In genomic region chr12:92508796-92509489, GRCm38 (mm10) we compare ENCODE assay signal across 13 mouse cellular contexts.
DNase-seq lines count a peak whose midpoint lies in the region; ATAC-seq lines count a peak whose summit lies in the region.
"Had no signal": no experiment of that assay in that cellular context is flagged by ENCODE, and none has a peak within 500 bp of the region (broad histone marks: within the 10 kb centered on the region; RNA-seq: fewer than 3 reads in every experiment).

No protein-coding gene starts in this region.

- H3K27me3 ChIP-seq in heart, embryonic 12.5 days (replicated peaks) = no peaks in the 10 kb centered on the region
- H3K27me3 ChIP-seq: heart, embryonic 15.5 days; limb, embryonic 12.5 days; Patski had no signal

- no peak overlapping the region for H3K4me3 ChIP-seq in heart, embryonic 12.5 days
- H3K4me3 ChIP-seq: heart, embryonic 15.5 days; limb, embryonic 12.5 days had no signal

- no peaks in the 10 kb centered on the region for H3K9me3 ChIP-seq in heart, embryonic 12.5 days (replicated peaks)
- H3K9me3 ChIP-seq: heart, embryonic 15.5 days; limb, embryonic 12.5 days had no signal

- 73% methylated on average over 5 of the region's 5 CpGs for WGBS in heart, embryonic 12.5 days

- no peaks in the 10 kb centered on the region for H3K4me1 ChIP-seq in heart, embryonic 12.5 days (replicated peaks)
- H3K4me1 ChIP-seq: heart, embryonic 15.5 days; limb, embryonic 12.5 days had no signal

- H3K27ac ChIP-seq in heart, embryonic 12.5 days (ENCODE audit: poor library complexity, severe bottlenecking) = no peak overlapping the region
- H3K27ac ChIP-seq: heart, embryonic 15.5 days; limb, embryonic 12.5 days; stomach, postnatal 0 days had no signal

- DNase-seq in heart, adult 18-20 months = peak; percentile 10 to 16
- peak; percentile 2 for DNase-seq in right cerebral cortex, postnatal 4 days
- DNase-seq in right cerebral cortex, postnatal 14 days = no peak
- peak; percentile 47 to 59 for DNase-seq in cerebellum, postnatal 36 days
- no peak for DNase-seq in MN1 (ENCODE audit: low spot score)
- DNase-seq: kidney, postnatal 14 days; thymus, postnatal 4 days had no signal

- no peak overlapping the region for H3K4me2 ChIP-seq in heart, embryonic 12.5 days
- H3K4me2 ChIP-seq: heart, embryonic 15.5 days; limb, embryonic 12.5 days had no signal

- H3K36me3 ChIP-seq in heart, embryonic 12.5 days = no peaks in the 10 kb centered on the region
- H3K36me3 ChIP-seq: heart, embryonic 15.5 days; limb, embryonic 12.5 days had no signal

- H3K9ac ChIP-seq in heart, embryonic 12.5 days = no peak overlapping the region
- H3K9ac ChIP-seq: heart, embryonic 15.5 days; limb, embryonic 12.5 days had no signal

- ATAC-seq in heart, embryonic 12.5 days (ENCODE audit: insufficient number of reproducible peaks, low FRiP score) = no peak
- ATAC-seq in activated CD4-positive, CD25-positive, alpha-beta regulatory T cell, adult 4 months = no peak
- ATAC-seq: Patski had no signal

Comparison
In these comparisons a context has a peak if more than half of its experiments do, and no peak if none do; other contexts are left out.
1. DNase-seq: peak in heart, adult 18-20 months (2 of 2), right cerebral cortex, postnatal 4 days (single experiment) and cerebellum, postnatal 36 days (2 of 2); none in right cerebral cortex, postnatal 14 days (single experiment) and MN1 (single experiment).